Mouse (Mus musculus): ENCODE measurements around the gene Nfatc2.

DNA sequence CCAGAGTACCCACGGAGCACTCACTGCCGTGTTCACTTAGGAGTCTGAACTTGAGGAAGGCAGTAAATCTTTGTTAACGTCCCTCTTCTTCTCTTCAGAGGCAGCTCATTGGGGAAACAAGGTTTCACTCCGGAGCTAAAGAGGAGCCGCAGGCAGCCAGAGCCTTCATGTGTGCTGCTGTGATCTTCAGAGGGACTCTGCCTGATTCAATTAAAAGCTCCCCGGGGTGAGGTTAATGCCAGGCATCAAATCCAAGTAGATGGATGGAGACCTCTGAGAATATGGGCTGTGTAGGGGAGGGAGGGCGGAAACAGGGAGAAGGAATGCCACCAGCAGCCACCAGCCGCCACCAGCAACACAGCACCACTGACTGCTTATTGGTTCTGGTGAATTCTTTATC is 157.3 kb downstream of the Nfatc2 start:
- TF ChIP-seq CTCF (IDR thresholded peaks at IDR 0.05; ENCODE audit: control insufficient read depth, insufficient read depth, insufficient read length) = no peak
- no peak for TF ChIP-seq USF1 (IDR thresholded peaks at IDR 0.05; ENCODE audit: low read depth)
- no peak for TF ChIP-seq CEBPB (IDR thresholded peaks at IDR 0.05; ENCODE audit: low read depth)

All from C2C12 (cell line).